Mouse (Mus musculus): Measurements from ENCODE around the gene Bud23.
"Not testable (repeated sequence)": the region's sequence is repeated elsewhere in the genome, so short reads cannot be mapped to it uniquely, and the experiment has no call there.

Bud23 gene

DNA sequence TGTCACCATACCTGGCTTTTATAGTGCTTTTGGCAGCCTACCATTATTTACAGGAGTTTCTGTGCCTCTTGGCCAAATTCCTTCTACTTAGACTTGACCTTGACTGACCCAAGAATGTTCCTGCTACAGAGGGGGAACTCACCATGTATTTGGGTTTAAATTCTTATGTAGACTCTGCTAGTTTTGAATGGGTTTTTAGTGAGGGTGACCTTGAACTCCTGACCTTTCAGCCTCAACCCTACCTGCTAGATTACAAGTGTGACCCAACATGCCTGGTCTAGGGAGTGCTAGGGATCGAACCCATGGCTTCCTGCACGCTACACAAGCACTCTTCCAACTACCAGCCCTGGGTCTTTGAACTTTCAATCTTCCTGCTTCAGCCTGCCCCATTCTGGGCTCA is 7.3 kb upstream of the Bud23 start:
- no peak for DNase-seq (ENCODE audit: low spot score in 2 of 2)

DNA sequence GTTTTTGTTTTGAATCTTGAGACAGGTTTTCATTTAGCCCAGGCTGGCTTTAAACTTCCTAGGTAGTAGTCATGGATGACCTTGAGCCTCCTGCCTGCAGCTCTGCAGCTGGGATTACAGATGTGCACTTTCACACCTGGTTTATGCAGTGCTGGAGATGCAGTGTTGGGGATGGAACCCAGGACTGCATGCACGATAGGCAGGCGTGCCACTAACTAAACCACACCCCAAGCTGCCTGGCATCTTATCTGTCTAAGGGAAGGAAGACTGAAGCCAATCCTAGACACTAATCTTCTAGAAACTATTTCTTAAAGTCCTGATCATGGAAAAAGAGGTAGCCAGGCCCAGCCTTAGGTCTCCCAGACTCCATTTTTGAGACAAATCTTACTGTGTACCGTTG is 5.7 kb upstream of the Bud23 start:
- no peak for DNase-seq (ENCODE audit: low spot score in 2 of 2)

- DNase-seq (ENCODE audit: low spot score in 2 of 2): no peak
Observed at GRCm38 (mm10) chr5:135066008-135066407, 1.2 kb upstream of the Bud23 start.

DNA sequence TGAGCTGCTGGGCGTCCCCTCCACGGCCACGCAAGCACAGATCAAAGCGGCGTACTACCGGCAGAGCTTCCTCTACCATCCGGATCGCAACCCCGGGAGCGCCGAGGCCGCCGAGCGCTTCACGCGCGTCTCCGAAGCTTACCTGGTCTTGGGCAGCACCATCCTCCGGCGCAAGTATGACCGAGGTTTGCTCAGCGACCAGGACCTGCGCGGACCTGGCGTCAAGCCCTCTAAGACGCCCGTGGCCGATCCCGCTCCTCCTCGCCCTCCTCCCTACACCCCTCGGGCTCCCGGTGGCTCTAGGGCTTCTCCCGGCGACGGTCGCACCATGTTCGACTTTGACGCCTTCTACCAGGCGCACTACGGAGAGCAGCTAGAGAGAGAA is 385 bp downstream of the Bud23 start:
- peak in 1 of 2 experiments; percentile 37 for DNase-seq (ENCODE audit: low spot score in 2 of 2)

DNA sequence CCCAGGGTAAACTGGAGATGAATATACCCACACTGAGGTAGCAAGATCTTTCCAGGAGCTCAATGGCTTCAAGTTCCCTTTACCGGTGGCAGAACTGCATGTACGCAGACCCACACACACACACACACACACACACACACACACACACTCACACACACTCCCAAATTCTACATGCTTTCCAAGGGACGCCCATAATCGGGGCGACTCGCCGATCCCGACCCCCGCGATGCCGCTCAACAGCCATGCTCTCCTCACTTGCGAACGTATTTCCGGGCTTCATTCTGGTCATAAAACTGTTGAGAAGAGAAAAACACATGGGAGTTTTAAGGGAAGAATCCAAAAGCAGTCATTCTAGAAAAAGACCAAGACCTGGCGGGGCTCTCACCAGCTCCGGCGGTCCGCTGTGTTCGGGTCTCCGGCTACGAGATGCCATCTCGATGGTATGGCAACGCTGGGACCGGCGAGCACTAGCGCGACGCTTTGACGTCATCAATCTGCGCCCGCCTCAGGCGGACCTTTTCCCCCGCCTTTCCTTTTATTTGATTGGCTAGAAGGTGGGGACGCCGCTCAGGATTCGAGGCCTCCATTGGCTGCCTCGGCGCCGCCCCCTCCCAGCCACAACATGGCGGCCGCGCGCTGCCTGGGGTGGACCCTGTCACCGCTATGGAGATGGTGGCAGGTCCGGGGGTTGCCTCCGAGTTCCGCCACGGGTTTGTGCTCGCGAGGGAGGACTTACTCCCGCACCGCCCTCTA is 954 bp downstream of the Bud23 start, which contains the start of gene Dnajc30:
Gene Dnajc30 (plus strand): TSS at position 574 of the 753 bp plus-strand sequence.
- peak; percentile 97 to 99 for DNase-seq (ENCODE audit: low spot score in 2 of 2)

GRCm38 (mm10) chr5:135053356-135053755 is 11.4 kb downstream of the Bud23 start:
- no peak for DNase-seq (ENCODE audit: low spot score in 2 of 2)

DNA sequence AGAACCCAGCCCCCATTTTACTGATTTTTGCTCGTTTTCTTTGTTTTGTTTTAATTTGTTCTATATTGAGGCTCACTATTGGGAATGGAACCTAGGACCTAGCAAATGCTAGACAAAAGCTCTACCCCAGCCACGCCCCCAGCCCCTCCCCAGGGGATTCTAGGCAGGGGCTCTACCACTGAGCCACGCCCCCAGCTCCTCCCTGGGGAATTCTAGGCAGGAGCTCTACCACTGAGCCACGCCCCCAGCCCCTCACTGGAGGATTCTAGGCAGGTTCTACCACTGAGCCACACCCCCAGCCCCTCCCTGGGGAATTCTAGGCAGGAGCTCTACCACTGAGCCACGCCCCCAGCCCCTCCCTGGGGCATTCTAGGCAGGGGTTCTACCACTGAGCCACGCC is 15.5 kb downstream of the Bud23 start:
- DNase-seq (ENCODE audit: low spot score in 2 of 2): not testable (repeated sequence)

DNA sequence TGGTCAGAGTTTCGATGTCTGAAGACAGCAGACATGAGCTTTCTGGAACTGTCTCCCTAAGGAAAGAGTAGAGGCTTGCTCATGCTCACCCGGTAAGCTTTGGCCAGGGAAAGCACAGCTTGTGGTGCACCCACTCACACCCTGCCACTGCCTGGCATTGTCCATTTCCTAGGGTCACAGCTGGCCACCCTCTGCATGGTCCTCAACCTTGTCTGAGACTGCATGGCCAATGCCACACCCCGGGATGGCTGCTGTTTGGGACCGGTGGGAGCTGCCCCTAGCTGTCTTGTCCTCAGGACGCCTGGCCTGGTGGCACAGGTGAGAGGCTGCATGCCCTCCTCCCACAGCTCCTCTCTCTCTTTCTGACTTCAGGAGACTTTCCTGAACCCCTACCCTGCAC is 16.2 kb downstream of the Bud23 start:
- no peak for DNase-seq (ENCODE audit: low spot score in 2 of 2)

GRCm38 (mm10) chr5:135044575-135044974 is 20.2 kb downstream of the Bud23 start:
- no peak for DNase-seq (ENCODE audit: low spot score in 2 of 2)

DNA sequence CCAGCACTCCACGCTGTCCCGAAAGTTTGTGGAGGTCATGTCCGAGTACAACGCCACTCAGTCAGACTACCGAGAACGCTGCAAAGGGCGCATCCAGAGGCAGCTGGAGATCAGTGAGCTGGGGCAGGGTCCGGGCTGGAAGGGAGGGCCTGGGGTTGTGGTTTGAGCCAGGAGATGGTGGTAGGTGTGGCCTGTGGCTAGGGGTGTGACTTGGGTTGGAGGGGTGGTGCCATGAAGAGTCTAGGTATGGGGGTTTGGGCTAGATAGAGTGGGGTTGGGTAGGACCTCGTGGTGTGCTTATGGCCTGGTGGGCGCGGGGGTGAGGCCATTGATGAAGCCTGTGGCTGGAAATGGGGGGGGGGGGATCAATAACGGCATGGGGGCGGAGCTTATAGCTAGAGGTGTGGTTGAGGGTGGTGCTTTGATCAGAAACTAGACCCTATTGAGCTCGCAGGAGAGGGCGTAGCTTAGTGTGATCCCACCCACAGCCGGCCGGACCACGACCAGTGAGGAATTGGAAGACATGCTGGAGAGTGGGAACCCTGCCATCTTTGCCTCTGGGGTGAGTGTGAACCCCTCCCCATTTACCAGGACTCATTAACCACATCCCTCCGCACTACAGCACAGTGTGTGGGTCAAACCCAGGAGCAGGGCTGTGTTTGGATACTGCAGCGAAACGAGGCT is 22.5 kb downstream of the Bud23 start:
- no peak for DNase-seq (ENCODE audit: low spot score in 2 of 2)

GRCm38 (mm10) chr5:135040777-135041176 is 24.0 kb downstream of the Bud23 start:
- no peak for DNase-seq (ENCODE audit: low spot score in 2 of 2)

DNA sequence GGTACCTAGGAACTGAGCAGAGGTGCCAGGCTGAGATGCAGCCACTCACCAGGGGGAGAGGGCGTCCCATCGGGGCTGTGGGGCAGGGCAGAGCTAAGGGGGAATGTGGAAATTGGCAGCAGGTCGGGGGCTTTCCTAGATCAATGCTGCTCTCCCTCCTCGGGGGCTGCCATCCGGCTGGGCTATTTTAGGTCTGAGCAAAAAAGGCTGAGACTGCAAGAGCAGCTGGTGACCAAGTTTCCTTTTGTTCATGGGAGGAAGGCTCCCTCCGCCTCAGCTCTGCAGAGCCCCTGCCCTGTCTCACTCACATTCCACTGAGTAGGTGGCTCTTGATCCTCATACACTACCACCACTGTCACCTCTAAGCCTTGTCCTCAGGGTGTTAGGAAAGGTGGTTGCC is 24.7 kb downstream of the Bud23 start:
- no peak for DNase-seq (ENCODE audit: low spot score in 2 of 2)

DNA sequence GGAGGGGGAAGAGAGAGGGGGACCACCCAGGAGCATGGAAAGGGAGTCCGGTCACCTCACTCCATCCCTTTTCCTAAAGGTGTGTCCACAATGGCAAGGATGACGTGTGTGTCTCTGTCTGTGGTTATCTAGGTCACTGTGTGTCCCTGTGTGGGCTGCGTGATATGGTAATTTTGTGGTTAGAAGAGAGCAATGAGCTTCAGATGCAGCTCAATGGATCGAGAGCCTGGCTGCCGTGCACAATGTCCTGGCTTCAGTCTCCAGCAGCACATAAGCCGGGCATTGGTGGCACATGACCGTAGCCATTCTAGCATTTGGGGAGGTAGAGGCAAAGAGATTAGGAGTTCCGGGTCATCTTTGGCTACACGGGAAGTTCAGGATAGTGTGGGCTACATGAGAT is 25.2 kb downstream of the Bud23 start:
- no peak for DNase-seq (ENCODE audit: low spot score in 2 of 2)

- DNase-seq (ENCODE audit: low spot score in 2 of 2): no peak
Observed at GRCm38 (mm10) chr5:135037946-135038345, 26.8 kb downstream of the Bud23 start.

GRCm38 (mm10) chr5:135035608-135036359 is 29.0 kb downstream of the Bud23 start:
- DNase-seq (ENCODE audit: low spot score in 2 of 2): peak; percentile 72 to 78

GRCm38 (mm10) chr5:135034593-135034992 is 30.2 kb downstream of the Bud23 start:
- DNase-seq (ENCODE audit: low spot score in 2 of 2): no peak

DNA sequence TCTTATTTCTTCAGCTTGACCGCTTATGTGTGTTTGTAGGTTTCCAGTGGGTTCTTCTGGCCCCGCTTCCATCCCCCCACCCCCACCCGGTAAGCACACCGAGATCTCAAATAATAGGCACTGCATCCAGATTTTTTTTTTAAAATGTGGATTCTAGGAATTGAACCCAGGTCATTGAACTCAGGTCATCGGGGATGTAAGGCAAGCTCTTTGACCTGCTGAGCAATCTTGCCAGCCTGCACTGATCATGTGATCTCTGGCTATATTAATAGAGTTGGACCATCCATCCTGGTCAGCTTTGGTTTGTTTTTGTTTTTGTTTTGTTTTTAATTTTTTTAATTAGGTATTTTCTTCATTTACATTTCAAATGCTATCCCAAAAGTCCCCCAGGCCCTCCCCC is 32.2 kb downstream of the Bud23 start:
- DNase-seq (ENCODE audit: low spot score in 2 of 2): no peak

GRCm38 (mm10) chr5:135029007-135029854 is 35.5 kb downstream of the Bud23 start:
- peak; percentile 74 to 76 for DNase-seq (ENCODE audit: low spot score in 2 of 2)

DNA sequence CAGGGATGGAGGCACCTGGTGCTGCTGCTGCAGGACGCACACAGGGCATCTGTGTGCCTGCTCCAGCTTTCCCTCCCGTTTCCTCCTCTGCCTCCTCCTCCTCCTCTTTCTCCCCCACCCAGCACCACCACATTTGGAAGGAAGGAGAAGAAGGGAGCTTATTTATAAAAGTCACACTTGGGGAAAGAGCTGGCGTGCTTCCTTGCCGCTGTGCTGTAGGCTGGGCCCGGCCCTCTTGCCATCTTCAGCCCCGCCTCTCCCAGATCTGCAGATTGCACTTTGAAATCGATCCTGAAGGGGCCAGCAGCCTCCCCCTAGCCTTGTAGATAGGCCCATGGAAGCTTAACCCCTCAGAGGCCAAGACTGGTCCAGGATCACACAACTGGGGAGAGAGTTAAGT is 38.9 kb downstream of the Bud23 start:
- peak; percentile 67 to 84 for DNase-seq (ENCODE audit: low spot score in 2 of 2)

DNA sequence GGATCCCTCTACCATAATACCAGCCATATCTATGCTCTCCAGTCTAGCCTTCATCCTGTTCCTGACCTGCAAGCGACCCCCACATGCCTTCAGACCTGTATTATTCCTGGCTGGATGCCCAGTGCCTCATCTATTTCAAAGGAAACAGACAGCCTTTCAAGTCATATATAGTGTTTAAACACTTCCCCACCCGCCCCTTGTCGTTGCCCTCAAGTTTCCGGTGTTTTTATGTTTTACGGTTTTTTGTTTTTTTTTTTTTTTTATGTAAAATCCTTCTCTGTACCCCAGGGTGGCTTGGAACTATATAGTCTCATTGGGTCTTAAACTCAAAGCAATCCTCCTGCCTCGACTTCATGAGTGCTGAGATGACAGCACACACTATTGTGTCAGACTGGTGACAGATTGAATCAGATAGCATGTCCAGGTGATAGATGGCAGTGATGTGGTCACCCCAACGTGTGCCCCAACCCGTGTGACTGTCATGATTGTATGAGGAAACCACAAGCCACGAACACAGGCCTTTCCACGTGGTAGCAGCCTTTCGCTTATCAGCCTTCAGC is 40.0 kb downstream of the Bud23 start:
- DNase-seq (ENCODE audit: low spot score in 2 of 2): no peak
